Mouse (Mus musculus) bone marrow, adult 2 months (tissue): ENCODE data around the gene Fam107a.

Experiments
- CTCF ChIP-seq: fragments of 200-500 bp; IDR thresholded peaks from 2 replicates; pipeline ENCODE4 v1.5.1; 2011; ENCODE audit warnings: low read length, control low read depth; ENCODE audit not compliant: control insufficient read depth, insufficient read depth
- POLR2A ChIP-seq: fragments of 200-500 bp; IDR thresholded peaks from 2 replicates; pipeline ENCODE4 v1.6.1; 2011; ENCODE audit warnings: low read depth, mild to moderate bottlenecking, control low read depth, low read length, borderline replicate concordance; ENCODE audit not compliant: control insufficient read depth

- TF ChIP-seq CTCF (no peak), POLR2A (no peak)
Measured at GRCm38 (mm10) chr14:8356836-8357235, 39.0 kb upstream of the Fam107a start.
